Mouse (Mus musculus) frontal cortex, adult 2 months (tissue): Measurements from ENCODE around the gene Lipk. TPM values are rescaled to one million over a fixed set of nuclear protein-coding genes. Genes with fewer than 3 reads are reported as not detected.
A peak's percentile ranks its signal among the peaks of the same experiment; 100 is the strongest.

ENCODE experiments used
- DNase-seq, 2 experiments: peaks; one replicate each; pipeline ENCODE4 v3.0.0; 2022; ENCODE audit warnings: low spot score in 1 of 2; ENCODE audit errors: extremely low spot score in 1 of 2
- polyA plus RNA-seq: library from polyadenylated mRNA; depleted of rRNA; stranded (reverse); fragments of >200 nt; gene quantifications from 2 replicates; pipeline ENCODE4 v1.2.3, GENCODE M21; 2012; rRNA removed

Gene Lipk
- polyA plus RNA-seq, result not detected in 2 replicates

- DNase-seq, result no peak
Observed at GRCm38 (mm10) chr19:34008002-34008401, at the start of gene Lipk. Lipk (plus strand) TSS chr19:34008290.

GRCm38 (mm10) chr19:33960887-33961286 is 47.2 kb upstream of the Lipk start, which contains the start of gene Lipf:
Lipf (plus strand) TSS chr19:33961187.
- DNase-seq, result no peak

GRCm38 (mm10) chr19:33979007-33979406 is 29.1 kb upstream of the Lipk start:
- peak in 1 of 2 experiments; percentile 59 for DNase-seq

GRCm38 (mm10) chr19:33983043-33983442 is 25.0 kb upstream of the Lipk start:
- DNase-seq, result no peak

GRCm38 (mm10) chr19:34021440-34022172 is 13.5 kb downstream of the Lipk start:
- DNase-seq, result no peak

- peak in 1 of 2 experiments; percentile 10 for DNase-seq
Observed at GRCm38 (mm10) chr19:34022759-34023158, 14.7 kb downstream of the Lipk start.

GRCm38 (mm10) chr19:34039731-34040130 is 31.6 kb downstream of the Lipk start:
- DNase-seq, result no peak

GRCm38 (mm10) chr19:34043008-34043407 is 34.9 kb downstream of the Lipk start:
- no peak for DNase-seq

- no peak for DNase-seq
Observed at GRCm38 (mm10) chr19:34049371-34050039, 41.4 kb downstream of the Lipk start.

- peak in 1 of 2 experiments; percentile 35 for DNase-seq
Observed at GRCm38 (mm10) chr19:34051502-34051901, 43.4 kb downstream of the Lipk start.

GRCm38 (mm10) chr19:34063547-34063946 is 55.5 kb downstream of the Lipk start:
- DNase-seq, result no peak

GRCm38 (mm10) chr19:34064059-34064458 is 56.0 kb downstream of the Lipk start:
- DNase-seq, result peak in 1 of 2 experiments; percentile 34

- DNase-seq, result no peak
Observed at GRCm38 (mm10) chr19:34066779-34067472, 58.8 kb downstream of the Lipk start, which contains the start of gene Lipn. Lipn (plus strand) TSS chr19:34067358.

GRCm38 (mm10) chr19:34074239-34074638 is 66.1 kb downstream of the Lipk start:
- DNase-seq, result no peak

GRCm38 (mm10) chr19:34078130-34078529 is 70.0 kb downstream of the Lipk start:
- DNase-seq, result no peak

- no peak for DNase-seq
Observed at GRCm38 (mm10) chr19:34089011-34089680, 81.1 kb downstream of the Lipk start.

- DNase-seq, result no peak
Observed at GRCm38 (mm10) chr19:34095381-34095780, 87.3 kb downstream of the Lipk start.

GRCm38 (mm10) chr19:34096228-34096627 is 88.1 kb downstream of the Lipk start:
- no peak for DNase-seq
